Mouse (Mus musculus) heart, postnatal 0 days (tissue): Measurements from ENCODE around the gene Crim1. TPM values are rescaled to one million over a fixed set of nuclear protein-coding genes. Genes with fewer than 3 reads are reported as not detected.

ENCODE experiments used
- ATAC-seq: fragments of 200-750 bp; cut with Nextera tagmentation; 2 replicates; pipeline ENCODE4 v1.8.0; 2017; ENCODE audit warnings: low read depth, moderate number of reproducible peaks, moderate library complexity; ENCODE audit not compliant: insufficient read depth
- DNase-seq: peaks from one replicate; pipeline ENCODE4 v3.0.0-alpha.2; 2016; ENCODE audit warnings: low spot score
- H3K27ac ChIP-seq: fragments of 300-500 bp; sonication (generic); 2 replicates; pipeline ENCODE4 v1.5.1; 2014; ENCODE audit warnings: low read depth, mild to moderate bottlenecking
- H3K27me3 ChIP-seq: fragments of 300-500 bp; sonication (generic); 2 replicates; pipeline ENCODE4 v1.6.1; 2014; ENCODE audit warnings: low read length, mixed read lengths; ENCODE audit not compliant: control insufficient read depth, insufficient read depth
- H3K36me3 ChIP-seq: fragments of 300-500 bp; sonication (generic); replicated peaks from 2 replicates; pipeline ENCODE4 v1.6.1; 2014; ENCODE audit warnings: low read length, mixed read lengths; ENCODE audit not compliant: control insufficient read depth, insufficient read depth
- H3K4me1 ChIP-seq: fragments of 300-500 bp; sonication (generic); 2 replicates; pipeline ENCODE4 v1.6.1; 2014; ENCODE audit warnings: antibody characterized with exemption; ENCODE audit not compliant: control insufficient read depth, insufficient read depth
- H3K4me2 ChIP-seq: fragments of 300-500 bp; sonication (generic); 2 replicates; pipeline ENCODE4 v1.6.1; 2014; ENCODE audit warnings: low read depth, mild to moderate bottlenecking, low read length, moderate library complexity
- H3K4me3 ChIP-seq: fragments of 300-500 bp; sonication (generic); 2 replicates; pipeline ENCODE4 v1.5.1; 2014; ENCODE audit warnings: low read depth, low read length
- H3K9ac ChIP-seq: fragments of 300-500 bp; sonication (generic); replicated peaks from 2 replicates; pipeline ENCODE4 v1.6.1; 2014; ENCODE audit warnings: low read depth, low read length, mixed read lengths
- H3K9me3 ChIP-seq: fragments of 300-500 bp; sonication (generic); replicated peaks from 2 replicates; pipeline ENCODE4 v1.6.1; 2016; ENCODE audit warnings: low read length; ENCODE audit not compliant: control insufficient read depth
- CTCF ChIP-seq: IDR thresholded peaks from 2 replicates; pipeline ENCODE4 v1.5.1; 2016; ENCODE audit warnings: antibody characterized with exemption, control low read depth, low read depth
- EP300 ChIP-seq: IDR thresholded peaks from 2 replicates; pipeline ENCODE4 v1.6.1; 2016; ENCODE audit warnings: antibody characterized with exemption, low read depth
- WGBS: fragments of 180-500 bp; shearing (Covaris S2); extraction: QIAGEN DNeasy Blood & Tissue Kit; methylation state at CpG from one replicate; pipeline ENCODE4 v1.1.7; 2014; 5-methylcytosine and 5-hydroxymethylcytosine counted together
- polyA plus RNA-seq: library from polyadenylated mRNA; unstranded; fragments of >200 nt; fragmentation: Nextera tagmentation; extraction: Ambion mirVana; gene quantifications from 2 replicates; pipeline ENCODE4 v1.2.1, GENCODE M21; 2015
- total RNA-seq: library from RNA; depleted of rRNA; stranded (reverse); fragments of >200 nt; gene quantifications from 2 replicates; pipeline ENCODE4 v1.2.3, GENCODE M21; 2014; ENCODE audit warnings: low replicate concordance

The Crim1 gene
- total and polyA plus RNA-seq, 2 experiments from 2014 or later = 3.3 to 47.5 TPM

DNA sequence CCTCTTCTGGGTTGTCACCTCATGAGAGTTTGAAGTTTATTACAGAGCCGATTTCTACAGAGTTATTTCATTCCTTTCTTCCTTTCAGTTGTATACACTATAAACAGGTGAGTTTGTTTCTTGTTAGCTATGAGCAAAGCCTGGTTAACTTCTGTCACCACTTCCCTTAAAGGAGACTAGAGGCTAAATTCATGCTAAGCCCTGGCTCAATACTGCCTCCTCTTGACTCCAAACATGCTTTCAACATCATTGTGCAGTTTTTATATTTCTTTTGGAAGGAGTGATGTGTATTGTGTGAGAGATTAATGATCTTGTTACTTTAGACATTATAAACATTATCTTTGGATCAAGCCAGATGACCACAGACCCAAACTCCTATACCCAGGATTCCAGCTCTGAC lies 170.4 kb downstream of the Crim1 start:
- peaks cover 39% of the 10 kb centered on the region for H3K36me3 ChIP-seq
- H3K4me3 ChIP-seq = no peak overlapping the region
- H3K9ac ChIP-seq = no peak overlapping the region
- no peaks in the 10 kb centered on the region for H3K27me3 ChIP-seq
- H3K27ac ChIP-seq = no peak overlapping the region
- 77% methylated on average over 1 of the region's 1 CpGs for WGBS
- no peak for DNase-seq
- H3K4me1 ChIP-seq = no peaks in the 10 kb centered on the region
- no peaks in the 10 kb centered on the region for H3K9me3 ChIP-seq
- H3K4me2 ChIP-seq = no peak overlapping the region
- no peak for ATAC-seq
- TF ChIP-seq EP300 = no peak
- TF ChIP-seq CTCF = peak; percentile 58

DNA sequence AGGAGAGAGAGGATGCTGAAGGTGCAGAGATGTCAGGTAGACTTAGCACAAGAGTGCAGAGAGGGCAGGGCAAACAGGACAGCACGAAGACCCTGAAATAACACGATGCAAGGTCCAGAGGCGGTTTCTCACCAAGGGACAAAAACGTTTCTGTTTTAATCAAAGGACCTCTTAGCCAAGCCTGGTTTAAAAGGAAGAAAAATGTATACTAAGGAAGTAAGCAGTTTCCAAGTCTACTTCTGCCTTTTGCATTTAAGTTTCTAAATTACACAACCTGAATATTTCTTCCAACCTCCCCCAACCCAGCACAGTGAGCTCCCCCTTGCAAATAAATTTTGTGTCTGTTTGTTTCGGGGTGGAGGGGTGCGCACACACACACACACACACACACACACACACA lies 173.1 kb downstream of the Crim1 start:
- no peak for DNase-seq
- Histone ChIP-seq H3K27ac (no peak overlapping the region), H3K36me3 (peaks cover 41% of the 10 kb centered on the region), H3K9ac (no peak overlapping the region), H3K4me2 (no peak overlapping the region), H3K9me3 (no peaks in the 10 kb centered on the region), H3K27me3 (no peaks in the 10 kb centered on the region), H3K4me3 (no peak overlapping the region), H3K4me1 (no peaks in the 10 kb centered on the region)
- ATAC-seq = no peak
- 85% methylated on average over 6 of the region's 6 CpGs for WGBS
- TF ChIP-seq CTCF = no peak
- no peak for TF ChIP-seq EP300

DNA sequence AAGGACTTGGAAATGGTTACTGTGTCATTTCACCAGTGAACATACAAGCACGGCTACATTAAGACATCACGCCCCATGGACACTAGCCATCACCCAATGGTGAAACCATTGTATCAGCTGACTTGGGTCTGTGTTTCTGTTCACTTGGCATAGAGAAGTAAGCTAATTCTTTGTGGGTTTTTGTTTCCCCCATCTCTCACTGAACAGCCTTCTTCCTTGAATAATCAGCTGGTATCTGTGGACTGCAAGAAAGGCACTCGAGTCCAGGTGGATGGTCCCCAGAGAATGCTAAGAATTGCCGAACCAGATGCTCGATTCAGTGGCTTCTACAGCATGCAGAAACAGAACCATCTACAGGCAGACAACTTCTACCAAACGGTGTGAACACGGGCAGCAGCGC lies 173.8 kb downstream of the Crim1 start:
- Histone ChIP-seq H3K4me2 (no peak overlapping the region), H3K9me3 (no peaks in the 10 kb centered on the region), H3K9ac (no peak overlapping the region), H3K36me3 (peaks cover 41% of the 10 kb centered on the region), H3K4me1 (no peaks in the 10 kb centered on the region), H3K4me3 (no peak overlapping the region), H3K27ac (no peak overlapping the region), H3K27me3 (no peaks in the 10 kb centered on the region)
- DNase-seq (no peak), ATAC-seq (no peak)
- TF ChIP-seq EP300 (no peak), CTCF (no peak)
- WGBS = 82% methylated on average over 8 of the region's 8 CpGs

DNA sequence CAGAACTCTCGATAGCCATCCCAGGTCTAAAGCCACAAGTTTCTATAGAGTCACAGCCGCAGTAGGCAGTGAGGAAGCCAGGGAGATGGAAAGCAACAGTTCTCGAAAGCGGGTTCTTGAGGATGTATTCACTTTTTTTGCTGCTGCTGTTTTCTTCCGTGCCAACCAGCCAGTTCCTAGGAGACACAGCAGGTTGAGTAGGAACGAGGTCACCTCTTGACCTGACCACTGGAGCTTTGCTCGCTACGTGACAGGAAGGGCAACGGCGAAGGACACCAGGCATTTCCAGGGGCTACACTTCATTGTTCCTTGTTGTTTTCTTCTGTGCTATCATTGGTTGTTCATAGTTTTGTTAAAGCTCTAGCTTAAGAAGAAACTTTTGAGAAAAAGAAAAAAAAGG lies 174.7 kb downstream of the Crim1 start:
- H3K4me1 ChIP-seq = no peaks in the 10 kb centered on the region
- TF ChIP-seq EP300 = no peak
- TF ChIP-seq CTCF = no peak
- H3K36me3 ChIP-seq = peaks cover 35% of the 10 kb centered on the region
- H3K4me2 ChIP-seq = no peak overlapping the region
- no peak overlapping the region for H3K9ac ChIP-seq
- H3K27me3 ChIP-seq = no peaks in the 10 kb centered on the region
- ATAC-seq (no peak), DNase-seq (no peak)
- WGBS = 55% methylated on average over 10 of the region's 10 CpGs
- no peak overlapping the region for H3K4me3 ChIP-seq
- no peak overlapping the region for H3K27ac ChIP-seq
- H3K9me3 ChIP-seq = no peaks in the 10 kb centered on the region

DNA sequence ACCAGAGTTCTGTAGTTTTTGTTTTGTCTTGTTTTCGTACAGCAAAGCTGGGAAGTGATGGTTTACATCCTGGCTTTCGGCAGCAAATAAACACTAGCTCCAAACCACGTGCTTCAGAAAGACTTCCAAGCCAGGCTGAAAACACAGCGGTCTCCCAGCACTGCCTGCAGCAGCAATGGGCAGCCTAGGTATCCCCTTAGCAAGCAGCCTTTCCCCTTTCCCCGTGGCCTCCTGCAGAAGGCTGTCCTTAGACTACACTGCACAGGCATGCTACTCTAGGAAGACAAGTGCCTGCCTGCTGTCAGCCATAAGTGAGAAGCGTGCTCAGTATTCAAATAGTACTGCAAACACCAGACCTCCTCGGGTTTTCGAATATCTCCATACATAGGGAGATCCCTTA lies 176.5 kb downstream of the Crim1 start:
- WGBS = 49% methylated on average over 8 of the region's 8 CpGs
- Histone ChIP-seq H3K4me1 (no peaks in the 10 kb centered on the region), H3K27me3 (no peaks in the 10 kb centered on the region), H3K9me3 (no peaks in the 10 kb centered on the region), H3K27ac (no peak overlapping the region), H3K4me3 (no peak overlapping the region), H3K9ac (no peak overlapping the region), H3K4me2 (no peak overlapping the region), H3K36me3 (peaks cover 39% of the 10 kb centered on the region)
- TF ChIP-seq EP300 (no peak), CTCF (no peak)
- ATAC-seq (peak; percentile 44; the same call in 1 of the 2 replicates), DNase-seq (no peak)

DNA sequence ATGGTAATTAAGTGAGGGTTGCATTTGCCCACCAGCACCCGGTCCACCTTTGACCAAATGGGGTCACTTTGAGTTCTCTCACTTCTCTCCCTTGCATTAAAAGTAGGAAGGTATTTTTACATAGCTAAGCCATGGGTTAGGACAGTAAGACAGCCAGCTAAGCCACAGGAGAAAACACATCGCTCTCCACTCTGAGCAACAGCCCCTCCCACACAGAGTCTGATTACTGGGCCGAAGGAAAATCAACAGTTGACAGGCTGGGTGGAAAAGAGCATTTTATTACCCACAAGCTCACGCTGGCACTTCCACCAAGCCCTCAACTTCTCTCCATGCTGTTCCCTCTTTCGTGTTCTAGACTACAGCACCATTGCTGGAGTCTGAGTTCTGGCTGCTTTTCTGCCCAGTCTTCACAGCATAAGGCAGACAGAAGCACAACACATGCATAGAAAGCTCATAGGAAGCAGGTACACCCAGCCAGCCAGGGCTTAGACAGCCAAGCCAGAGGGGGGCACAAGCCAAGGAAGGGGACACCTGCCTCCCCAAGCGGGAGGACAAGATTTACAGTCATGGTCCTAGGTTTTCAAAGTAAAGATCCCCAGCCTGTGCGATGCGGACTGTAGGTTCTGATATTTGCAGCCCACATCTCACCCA lies 179.2 kb downstream of the Crim1 start:
- Histone ChIP-seq H3K4me1 (no peaks in the 10 kb centered on the region), H3K27ac (no peak overlapping the region), H3K9me3 (no peaks in the 10 kb centered on the region), H3K36me3 (peaks cover 48% of the 10 kb centered on the region), H3K9ac (no peak overlapping the region), H3K4me3 (no peak overlapping the region), H3K4me2 (no peak overlapping the region), H3K27me3 (no peaks in the 10 kb centered on the region)
- no peak for ATAC-seq
- no peak for TF ChIP-seq CTCF
- no peak for TF ChIP-seq EP300
- DNase-seq = no peak
- 82% methylated on average over 8 of the region's 8 CpGs for WGBS
